Mouse (Mus musculus) liver, postnatal 0 days (tissue): ENCODE results near the gene Ric8b.

Experiments
- CTCF ChIP-seq: sonication (generic); IDR thresholded peaks from 2 replicates; pipeline ENCODE4 v1.5.1; 2016; ENCODE audit warnings: antibody characterized with exemption, low read depth
- EP300 ChIP-seq: IDR thresholded peaks from 2 replicates; pipeline ENCODE4 v1.6.1; 2016; ENCODE audit warnings: antibody characterized with exemption, low read depth, mild to moderate bottlenecking

DNA sequence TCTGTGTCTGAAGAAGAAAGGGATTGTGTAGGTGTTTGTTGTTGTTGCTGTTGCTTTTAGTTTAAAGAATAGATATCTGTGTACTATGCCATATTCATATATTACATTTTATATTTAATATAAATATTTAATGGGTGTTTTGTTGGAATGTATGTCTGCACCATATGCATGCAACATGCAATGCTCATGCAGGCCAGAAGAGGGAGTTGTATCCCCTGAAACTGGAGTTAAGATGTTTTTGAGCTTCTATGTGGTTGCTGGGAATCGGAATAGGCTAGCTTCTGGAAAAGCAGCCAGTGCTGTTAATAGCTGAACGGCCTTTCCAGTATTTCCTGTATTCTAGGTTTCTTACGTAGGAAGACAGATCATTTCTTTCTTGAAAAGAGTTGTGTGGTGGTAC lies 28.3 kb downstream of the Ric8b start:
- TF ChIP-seq CTCF (peak; percentile 54), EP300 (no peak)
